Comparison of ENCODE assay signal across 8 mouse cellular contexts in genomic region chrX:13846653-13847501, GRCm38 (mm10). TPM values are rescaled to one million over a fixed set of nuclear protein-coding genes. Genes with fewer than 3 reads are reported as not detected.
DNase-seq lines count a peak whose midpoint lies in the region; ATAC-seq and TF ChIP-seq lines count a peak whose summit lies in the region.

No protein-coding gene starts in this region.

- TF ChIP-seq CTCF in embryonic fibroblast, embryonic 13.5 days (IDR thresholded peaks at IDR 0.05; ENCODE audit: borderline replicate concordance, insufficient read depth, low read length): no peak
- peak; percentile 49 for TF ChIP-seq CTCF in midbrain, postnatal 0 days (IDR thresholded peaks at IDR 0.05)

- peak overlapping the region; percentile 49 for H3K4me2 ChIP-seq in kidney, embryonic 14.5 days (replicated peaks; ENCODE audit: low read depth, low read length)
- peak overlapping the region; percentile 47 for H3K4me2 ChIP-seq in limb, embryonic 15.5 days
- peak overlapping the region; percentile 46 for H3K4me2 ChIP-seq in midbrain, postnatal 0 days (ENCODE audit: low read depth, low read length, poor library complexity, severe bottlenecking)

- H3K27me3 ChIP-seq in kidney, embryonic 14.5 days (ENCODE audit: control insufficient read depth, insufficient read depth, low read length): no peaks in the 10 kb centered on the region
- no peaks in the 10 kb centered on the region for H3K27me3 ChIP-seq in limb, embryonic 15.5 days
- no peaks in the 10 kb centered on the region for H3K27me3 ChIP-seq in midbrain, postnatal 0 days (ENCODE audit: insufficient read depth, low read length)

- peak overlapping the region; percentile 78; the same call in 1 of the 2 replicates for H3K9ac ChIP-seq in kidney, embryonic 14.5 days (ENCODE audit: low read depth, low read length)
- peak overlapping the region; percentile 67; the same call in 1 of the 2 replicates for H3K9ac ChIP-seq in limb, embryonic 15.5 days
- peak overlapping the region; percentile 75 for H3K9ac ChIP-seq in midbrain, postnatal 0 days (replicated peaks; ENCODE audit: low read length, poor library complexity, severe bottlenecking)

- peak overlapping the region; percentile 84 for H3K27ac ChIP-seq in embryonic fibroblast, embryonic 13.5 days (ENCODE audit: insufficient read depth, low read length)
- H3K27ac ChIP-seq in kidney, embryonic 14.5 days (ENCODE audit: low read depth, low read length): peak overlapping the region; percentile 77
- peak overlapping the region; percentile 91 for H3K27ac ChIP-seq in limb, embryonic 15.5 days
- H3K27ac ChIP-seq in midbrain, postnatal 0 days (ENCODE audit: low read depth, low read length): peak overlapping the region; percentile 92

- peak overlapping the region; percentile 88 for H3K4me3 ChIP-seq in embryonic fibroblast, embryonic 13.5 days (ENCODE audit: insufficient read depth, low read length)
- peak overlapping the region; percentile 57 for H3K4me3 ChIP-seq in kidney, embryonic 14.5 days (ENCODE audit: low read length)
- H3K4me3 ChIP-seq in limb, embryonic 15.5 days: peak overlapping the region; percentile 59
- H3K4me3 ChIP-seq in midbrain, postnatal 0 days (ENCODE audit: low read depth, low read length): peak overlapping the region; percentile 58

- WGBS in kidney, embryonic 14.5 days: 25% methylated on average over 56 of the region's 59 CpGs
- 16% methylated on average over 42 of the region's 59 CpGs for WGBS in limb, embryonic 15.5 days
- WGBS in midbrain, postnatal 0 days: 15% methylated on average over 32 of the region's 59 CpGs

- ATAC-seq in kidney, embryonic 14.5 days (ENCODE audit: low FRiP score, low TSS enrichment): peak; percentile 94
- ATAC-seq in limb, embryonic 15.5 days (ENCODE audit: insufficient number of reproducible peaks, low FRiP score, low TSS enrichment, low read depth): peak; percentile 95
- ATAC-seq in midbrain, postnatal 0 days (ENCODE audit: low FRiP score): peak; percentile 94

- peak; percentile 84 for DNase-seq in B cell, adult 2 months
- DNase-seq in brain, adult 2 months (ENCODE audit: low read depth, low spot score): peak; percentile 97
- peak; percentile 88 for DNase-seq in heart, adult 9 months (ENCODE audit: low spot score in 2 of 2)
- DNase-seq in midbrain, postnatal 0 days (ENCODE audit: low spot score): peak; percentile 94
- peak; percentile 59 to 83 for DNase-seq in spleen, postnatal 10 days (ENCODE audit: low spot score in 2 of 2)

- TF ChIP-seq POLR2A in embryonic fibroblast, embryonic 13.5 days (IDR thresholded peaks at IDR 0.05; ENCODE audit: low read depth, low read length): peak; percentile 40

- no peaks in the 10 kb centered on the region for H3K4me1 ChIP-seq in embryonic fibroblast, embryonic 13.5 days (ENCODE audit: control insufficient read depth, insufficient read depth, low read length)
- H3K4me1 ChIP-seq in kidney, embryonic 14.5 days (ENCODE audit: control insufficient read depth, insufficient read depth, low read length): no peaks in the 10 kb centered on the region
- no peaks in the 10 kb centered on the region for H3K4me1 ChIP-seq in limb, embryonic 15.5 days
- H3K4me1 ChIP-seq in midbrain, postnatal 0 days (ENCODE audit: insufficient read depth, low read length): no peaks in the 10 kb centered on the region

- no peaks in the 10 kb centered on the region for H3K9me3 ChIP-seq in kidney, embryonic 14.5 days (ENCODE audit: control insufficient read depth, low read length)
- H3K9me3 ChIP-seq in limb, embryonic 15.5 days: no peaks in the 10 kb centered on the region
- H3K9me3 ChIP-seq in midbrain, postnatal 0 days (ENCODE audit: low read length): no peaks in the 10 kb centered on the region

- no peaks in the 10 kb centered on the region for H3K36me3 ChIP-seq in kidney, embryonic 14.5 days (ENCODE audit: control insufficient read depth, insufficient read depth, low read length)
- H3K36me3 ChIP-seq in limb, embryonic 15.5 days: no peaks in the 10 kb centered on the region
- H3K36me3 ChIP-seq in midbrain, postnatal 0 days (ENCODE audit: insufficient read depth, low read length): no peaks in the 10 kb centered on the region

RNA-seq across cellular contexts. Expression of gene Cask, which starts 4.3 kb away (rescaled TPM):
- 137 and 139 TPM in 2 replicates for polyA plus RNA-seq in embryonic fibroblast, embryonic 13.5 days (2011; ENCODE audit: insufficient read length, low read depth, missing spikeins)
- polyA plus RNA-seq in kidney, embryonic 14.5 days (2014; fragmentation: Nextera tagmentation; extraction: Ambion mirVana): 21.5 and 22.8 TPM in 2 replicates
- 16.1 and 18.9 TPM in 2 replicates for polyA plus RNA-seq in limb, embryonic 15.5 days (2015; fragmentation: Nextera tagmentation; extraction: Ambion mirVana)
- 146 and 210 TPM in 2 replicates for total RNA-seq in midbrain, postnatal 0 days (2014; rRNA removed)
- 74.4 and 79.5 TPM in 2 replicates for polyA plus RNA-seq in midbrain, postnatal 0 days (2015; fragmentation: Nextera tagmentation; extraction: Ambion mirVana)

Comparison
In these comparisons a context has a peak if more than half of its experiments do, and no peak if none do; other contexts are left out.
1. Peak in every context shown above with its lines: DNase-seq, ATAC-seq, H3K4me3 ChIP-seq and H3K27ac ChIP-seq.